Mouse (Mus musculus) inflammation-experienced regulatory T-cells, adult 6 months (primary cell): ENCODE measurements around the gene Tesc. TPM values are rescaled to one million over a fixed set of nuclear protein-coding genes. Genes with fewer than 3 reads are reported as not detected.
A peak's percentile ranks its signal among the peaks of the same experiment; 100 is the strongest.

Experiments used
- ATAC-seq: one replicate; pipeline ENCODE4 v1.8.0; 2017
- polyA plus RNA-seq, 3 experiments: library from polyadenylated mRNA; unstranded; fragments of 100-300 nt; shearing (Covaris generic); gene quantifications; one replicate each; pipeline ENCODE4 v1.2.1; 2017

Gene Tesc
- polyA plus RNA-seq, 3 experiments from 2014 or later, result 3.2 to 6.1 (median 5.5) TPM

DNA sequence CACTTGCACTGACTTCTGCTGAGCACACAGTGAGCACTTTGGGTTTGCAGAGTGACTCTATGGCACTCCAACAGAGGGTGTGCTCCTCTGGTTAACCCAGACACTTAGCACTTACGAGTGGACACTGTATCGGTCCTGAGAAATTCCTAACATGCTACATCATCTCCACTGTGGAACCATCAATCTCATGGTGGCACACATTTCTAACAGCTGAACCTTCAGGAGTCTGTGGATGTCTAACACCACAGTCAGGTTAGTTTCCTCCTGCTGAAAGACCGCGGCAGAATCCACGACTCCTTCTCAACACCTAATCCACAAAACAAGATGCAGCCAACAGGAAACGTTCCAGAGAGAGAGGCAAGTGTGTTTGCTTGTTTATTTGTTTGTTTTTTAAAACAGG lies 51.0 kb downstream of the Tesc start:
- ATAC-seq, result no peak

DNA sequence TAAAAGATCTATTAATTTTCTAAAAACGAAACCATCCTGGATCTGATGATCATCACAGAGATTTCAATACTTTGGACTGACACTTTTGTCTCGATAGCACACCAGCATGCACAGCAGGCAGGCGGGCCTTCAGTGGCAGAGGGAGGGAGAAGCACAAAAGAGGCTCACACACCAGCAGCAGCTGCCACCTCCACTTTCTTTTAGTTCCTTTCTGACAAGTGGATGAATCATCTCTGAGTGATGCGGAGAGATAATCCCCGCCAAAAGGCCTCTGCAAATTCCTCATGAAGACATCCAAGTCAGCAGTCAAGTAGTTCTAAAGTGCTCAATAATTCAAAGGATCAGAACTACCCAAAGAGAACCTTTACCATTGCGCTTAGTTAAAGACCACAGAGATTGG lies 51.8 kb downstream of the Tesc start:
- ATAC-seq, result no peak

DNA sequence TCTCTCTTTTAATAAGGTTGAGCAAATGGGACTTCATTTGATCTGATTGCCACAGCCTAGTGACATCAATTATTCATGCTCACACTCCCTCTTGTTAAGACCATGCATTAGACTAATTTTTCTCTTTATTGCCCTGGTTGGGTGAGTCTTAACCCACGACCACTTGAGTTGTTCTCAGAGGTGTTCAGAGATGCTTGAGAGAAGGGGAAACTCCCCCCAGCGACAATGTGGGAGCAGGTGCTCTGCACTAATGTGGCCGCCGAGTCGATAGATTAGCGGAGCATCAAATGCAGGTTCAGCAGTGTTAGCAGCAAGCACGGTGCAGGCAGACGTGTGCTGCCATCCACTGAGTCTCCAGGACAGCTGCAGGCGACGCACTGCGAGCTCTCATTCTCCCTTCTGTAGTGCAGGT lies 52.3 kb downstream of the Tesc start:
- ATAC-seq, result no peak

DNA sequence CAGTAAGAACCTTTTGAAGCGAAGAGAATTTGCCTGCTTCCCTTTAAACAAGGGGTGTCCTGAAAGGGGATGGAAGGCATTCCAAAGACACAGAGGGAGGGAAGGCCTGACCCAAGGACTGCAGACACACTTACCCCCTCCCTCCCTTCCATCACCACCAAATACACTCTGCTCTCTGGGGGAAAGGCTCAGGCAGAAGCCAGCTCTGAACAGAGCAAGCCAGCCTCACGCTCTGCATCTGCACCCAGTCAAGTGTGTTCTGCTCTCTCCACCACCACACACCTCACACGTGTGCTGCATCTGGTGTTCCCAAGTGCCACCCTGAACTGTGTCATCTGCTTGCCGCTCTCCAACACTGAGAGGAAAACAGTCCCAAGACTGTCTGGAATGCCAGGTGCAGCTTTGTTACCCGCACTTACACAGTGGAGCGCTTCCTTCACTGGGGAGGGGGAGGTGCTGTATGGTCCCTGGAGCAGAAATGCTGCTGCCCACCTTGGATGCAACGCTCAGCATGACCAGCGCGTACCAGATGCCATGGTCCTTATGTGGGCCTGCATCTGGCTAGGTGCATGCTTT lies 53.9 kb downstream of the Tesc start:
- no peak for ATAC-seq

DNA sequence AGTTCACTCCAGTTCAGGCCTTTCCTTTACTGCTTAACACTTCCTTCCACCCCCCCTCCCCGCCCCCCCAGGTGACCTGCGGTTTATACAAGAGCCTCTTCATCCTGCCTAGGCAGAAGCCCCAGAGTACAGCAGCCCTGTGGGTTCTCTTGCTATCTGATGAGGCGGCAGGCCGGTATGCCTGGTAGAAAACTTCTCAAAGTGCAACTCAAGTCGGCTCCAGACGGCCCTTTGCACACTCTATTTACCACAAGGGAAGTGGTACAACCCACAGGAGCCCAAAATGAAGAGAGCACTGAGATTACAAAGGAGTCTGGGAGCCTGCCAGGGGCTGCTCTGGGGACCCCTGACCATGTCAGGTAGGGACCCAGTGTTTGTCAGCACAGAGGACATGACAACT lies 54.5 kb downstream of the Tesc start:
- peak; percentile 94 for ATAC-seq

DNA sequence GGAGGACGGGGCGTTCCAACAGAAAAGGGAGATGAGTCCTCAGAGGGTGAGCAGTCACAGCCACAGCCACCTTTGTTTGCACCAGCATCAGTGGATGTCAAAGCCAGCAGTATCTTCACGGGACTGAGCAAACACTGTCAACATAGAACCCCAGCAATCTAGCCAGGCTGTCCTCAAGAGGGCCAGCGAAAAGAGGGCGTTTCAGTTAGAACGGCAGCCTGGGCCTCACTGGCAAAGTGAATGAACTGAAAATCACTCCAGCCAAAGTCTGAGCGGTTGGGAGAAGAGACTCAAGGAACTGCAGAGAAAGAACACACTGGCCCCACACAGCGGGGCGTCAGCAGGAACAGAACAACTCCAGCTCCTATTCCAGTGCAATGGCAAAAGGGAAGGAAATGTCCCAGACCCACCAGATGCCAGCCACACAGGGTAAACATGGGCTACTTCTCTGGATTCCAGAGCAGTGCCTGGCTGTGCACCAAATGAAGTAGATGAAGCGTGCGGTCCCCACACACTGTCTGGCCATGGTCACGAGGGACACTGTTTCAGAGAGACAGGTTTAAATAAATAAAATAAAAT lies 55.6 kb downstream of the Tesc start:
- ATAC-seq, result no peak

DNA sequence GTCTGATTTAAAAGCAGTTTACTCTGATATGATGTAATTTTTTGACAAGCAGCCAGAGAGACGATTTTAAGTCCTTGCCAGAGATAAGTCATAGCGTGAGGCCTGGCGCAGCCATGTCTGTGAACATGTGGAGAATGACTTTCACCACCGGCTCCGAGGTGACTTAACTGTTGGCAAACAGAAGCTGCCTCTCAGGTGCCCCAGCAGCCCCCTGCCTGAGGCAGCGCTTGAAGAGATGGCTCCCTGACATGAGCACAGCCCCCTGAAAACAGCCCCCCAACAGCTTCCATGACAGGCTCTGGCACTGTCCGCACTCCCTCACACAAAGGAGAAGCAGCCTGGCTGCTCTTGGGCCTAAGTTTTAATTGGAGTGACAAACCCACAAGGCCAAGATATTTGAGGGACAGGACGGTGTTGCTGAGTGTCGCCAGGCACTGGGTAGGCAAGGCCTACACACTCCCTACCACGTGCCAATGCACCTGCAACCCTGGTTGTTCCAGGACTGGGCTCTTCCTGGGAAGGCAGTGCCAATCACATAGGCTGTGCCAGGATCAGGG lies 56.7 kb downstream of the Tesc start:
- no peak for ATAC-seq

DNA sequence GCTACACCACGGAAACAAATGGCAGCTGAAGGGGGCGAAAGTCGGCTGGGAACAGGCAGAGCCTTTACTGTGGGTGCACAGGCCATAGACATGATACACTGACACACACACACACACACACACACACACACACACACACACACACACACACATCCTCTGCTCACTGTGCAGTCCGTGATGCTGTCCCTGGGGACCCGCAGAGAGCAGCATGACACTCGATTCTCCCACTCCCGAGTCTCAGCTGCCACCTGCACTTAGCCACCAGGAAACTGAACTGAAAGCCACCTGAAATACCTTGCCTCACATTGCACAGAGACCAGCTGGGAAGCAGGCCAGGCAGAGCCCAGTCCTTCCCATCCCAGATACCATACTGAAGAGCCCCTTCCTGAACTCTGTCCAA lies 57.8 kb downstream of the Tesc start:
- no peak for ATAC-seq

DNA sequence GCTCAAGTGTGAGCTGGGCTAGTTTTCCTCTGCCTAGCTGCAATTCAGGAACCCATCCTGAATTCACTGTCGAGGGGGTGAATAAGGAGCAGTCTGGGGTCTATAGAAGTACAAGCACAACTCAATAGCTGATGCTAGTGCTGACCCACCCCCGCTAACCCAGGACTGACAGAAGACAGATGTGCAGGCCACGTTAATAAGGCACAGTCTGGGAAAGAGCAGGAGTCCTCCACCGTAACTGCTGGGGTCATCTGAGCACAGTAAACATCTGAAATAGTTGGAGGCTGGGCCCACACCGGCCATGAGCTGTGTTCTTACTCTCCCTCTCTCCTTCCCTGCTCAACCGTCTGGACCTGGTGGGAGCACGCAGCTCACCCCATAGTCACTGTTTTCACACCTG lies 59.4 kb downstream of the Tesc start:
- no peak for ATAC-seq

DNA sequence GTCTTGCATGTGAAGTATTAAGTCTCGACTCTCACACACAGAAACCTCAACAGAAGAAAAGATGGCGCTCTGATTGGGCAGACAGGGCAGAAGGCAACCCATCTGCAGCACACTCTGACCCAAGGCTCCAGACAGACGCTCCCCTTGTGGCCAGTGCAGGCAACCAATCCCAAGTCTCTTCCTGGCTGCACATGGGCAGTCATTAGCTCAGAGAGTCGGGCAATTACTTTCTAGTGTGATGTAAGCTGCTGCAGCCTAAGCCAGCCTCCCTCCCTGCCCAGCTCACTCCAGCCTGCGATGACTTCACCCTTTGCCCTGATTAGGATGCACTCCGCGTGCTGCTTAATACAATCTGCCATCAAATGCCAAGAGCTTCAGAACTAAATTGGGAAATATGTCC lies 61.6 kb downstream of the Tesc start:
- no peak for ATAC-seq

DNA sequence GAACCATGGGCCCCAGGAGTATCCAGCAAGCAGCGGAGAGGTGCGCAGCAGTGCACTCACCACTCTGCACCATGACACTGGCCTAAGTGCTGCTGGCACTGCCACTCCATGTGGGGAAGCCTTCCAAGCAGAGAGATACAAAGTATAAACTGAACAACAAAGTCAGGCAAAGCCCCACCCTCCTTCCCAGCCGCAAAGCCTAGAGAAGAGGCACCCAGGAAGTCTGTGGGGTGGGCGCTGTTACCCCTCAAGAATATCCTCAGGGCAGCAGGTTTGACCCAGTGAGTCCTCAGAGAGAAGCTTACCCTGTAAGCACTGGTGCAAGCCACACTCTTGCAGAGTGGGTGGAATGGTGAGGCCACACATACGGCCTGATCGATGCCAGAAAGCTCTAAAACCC lies 62.6 kb downstream of the Tesc start:
- no peak for ATAC-seq

DNA sequence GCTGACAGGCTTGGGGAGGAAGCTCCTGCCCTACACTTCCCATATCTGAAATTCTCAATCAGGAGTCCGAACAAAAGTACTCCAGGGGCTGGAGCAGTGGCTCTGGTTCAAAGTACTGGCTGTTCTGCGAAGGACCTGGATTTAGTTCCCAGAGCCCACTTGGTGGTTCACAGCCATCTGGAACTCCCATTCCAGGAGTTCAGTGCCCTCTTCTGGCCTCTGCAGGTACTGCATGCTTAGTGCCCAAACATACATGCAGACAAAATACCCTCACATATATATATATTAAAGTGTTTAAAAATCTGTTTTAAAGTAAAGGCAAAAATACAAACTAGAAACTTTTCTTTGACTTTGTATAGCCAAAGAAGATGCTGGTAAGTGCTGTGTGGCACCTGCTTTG lies 63.3 kb downstream of the Tesc start:
- no peak for ATAC-seq

DNA sequence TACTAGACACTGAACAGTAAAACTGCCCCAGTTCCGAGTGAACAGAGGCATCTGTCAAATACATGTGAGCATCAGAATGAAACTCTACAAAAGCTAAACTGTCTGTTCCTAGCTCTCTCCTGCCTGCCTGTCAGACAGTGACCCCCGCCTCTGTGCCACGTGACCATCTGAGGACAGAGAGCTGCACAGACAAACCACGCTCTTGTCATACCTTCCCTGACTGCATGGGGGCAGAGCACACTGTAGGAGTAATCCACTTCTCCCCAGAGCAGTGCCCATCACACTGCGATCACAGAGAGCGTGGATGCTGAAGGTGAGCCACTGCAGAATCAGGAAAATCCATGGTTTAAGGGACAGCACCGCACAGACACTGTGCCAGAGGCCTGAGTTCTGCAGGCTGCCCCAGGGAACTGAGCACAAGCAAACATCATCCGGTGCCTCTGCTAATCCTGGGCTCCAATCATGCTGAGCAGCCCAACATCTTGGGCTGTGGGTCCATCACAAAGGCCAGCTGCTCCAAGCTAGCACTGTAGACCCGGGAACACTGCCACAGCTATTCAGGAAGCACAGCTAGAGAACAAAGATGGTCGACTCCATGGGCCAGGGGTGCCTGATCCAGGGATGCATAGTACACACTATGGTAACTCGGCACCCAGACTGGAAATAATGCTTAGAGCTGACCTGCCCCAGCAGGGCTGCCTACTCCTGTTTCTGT lies 65.9 kb downstream of the Tesc start:
- no peak for ATAC-seq

DNA sequence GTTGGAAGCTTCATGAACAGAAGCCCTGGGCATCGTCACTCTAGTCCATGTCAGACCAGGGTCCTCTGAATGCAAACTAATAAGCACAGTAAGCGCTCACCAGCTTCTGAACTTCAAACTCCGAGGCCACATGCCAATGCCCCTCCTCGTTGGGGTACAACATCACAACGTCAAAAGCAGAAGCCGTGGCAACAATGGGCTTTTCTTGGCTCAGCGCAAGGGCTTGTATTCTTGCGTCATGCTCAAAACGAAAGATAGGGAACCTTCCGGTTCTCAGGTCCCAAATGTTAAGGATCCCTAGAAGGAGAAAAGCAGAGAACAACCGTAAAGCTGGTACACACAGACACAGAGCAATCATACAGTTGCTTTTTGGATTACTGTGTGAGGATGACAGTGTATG lies 67.9 kb downstream of the Tesc start:
- ATAC-seq, result no peak

DNA sequence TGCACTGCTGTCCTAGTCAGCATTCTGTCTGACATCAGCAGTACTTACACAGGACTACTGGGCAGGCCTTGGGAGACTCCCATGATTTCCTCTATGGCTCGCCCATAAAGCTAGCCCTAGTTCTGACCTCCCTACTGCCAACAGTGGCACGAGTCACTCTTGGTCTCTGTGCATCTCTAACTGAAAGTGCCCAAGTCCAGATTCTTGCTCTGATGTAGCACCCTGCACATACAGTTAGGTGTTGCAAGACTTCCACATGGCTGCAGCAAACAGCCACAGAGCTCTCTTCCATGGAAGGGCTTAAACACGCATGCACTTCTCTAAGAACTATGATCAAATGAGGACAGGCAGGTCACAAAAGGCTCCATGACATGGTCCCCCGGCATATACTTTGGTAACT lies 68.3 kb downstream of the Tesc start:
- no peak for ATAC-seq

DNA sequence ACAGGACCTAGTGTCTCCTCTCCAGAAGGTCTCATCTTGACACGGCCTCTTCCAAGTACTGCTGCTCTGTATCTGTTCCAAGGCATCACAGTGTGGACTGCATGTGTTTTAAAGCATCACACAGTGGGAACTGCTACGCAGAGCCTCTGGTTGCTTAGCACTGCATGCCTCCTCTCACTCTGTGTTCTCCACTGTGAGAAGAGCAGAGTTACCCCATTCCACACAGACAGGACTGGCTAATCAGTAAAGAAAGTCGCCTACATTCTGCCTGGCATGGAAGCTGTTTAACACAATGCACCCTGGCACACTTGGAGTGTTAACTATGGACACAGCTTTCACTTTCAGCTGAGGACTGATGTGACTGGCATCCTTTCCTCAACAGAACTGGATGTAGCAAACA lies 68.8 kb downstream of the Tesc start:
- no peak for ATAC-seq

DNA sequence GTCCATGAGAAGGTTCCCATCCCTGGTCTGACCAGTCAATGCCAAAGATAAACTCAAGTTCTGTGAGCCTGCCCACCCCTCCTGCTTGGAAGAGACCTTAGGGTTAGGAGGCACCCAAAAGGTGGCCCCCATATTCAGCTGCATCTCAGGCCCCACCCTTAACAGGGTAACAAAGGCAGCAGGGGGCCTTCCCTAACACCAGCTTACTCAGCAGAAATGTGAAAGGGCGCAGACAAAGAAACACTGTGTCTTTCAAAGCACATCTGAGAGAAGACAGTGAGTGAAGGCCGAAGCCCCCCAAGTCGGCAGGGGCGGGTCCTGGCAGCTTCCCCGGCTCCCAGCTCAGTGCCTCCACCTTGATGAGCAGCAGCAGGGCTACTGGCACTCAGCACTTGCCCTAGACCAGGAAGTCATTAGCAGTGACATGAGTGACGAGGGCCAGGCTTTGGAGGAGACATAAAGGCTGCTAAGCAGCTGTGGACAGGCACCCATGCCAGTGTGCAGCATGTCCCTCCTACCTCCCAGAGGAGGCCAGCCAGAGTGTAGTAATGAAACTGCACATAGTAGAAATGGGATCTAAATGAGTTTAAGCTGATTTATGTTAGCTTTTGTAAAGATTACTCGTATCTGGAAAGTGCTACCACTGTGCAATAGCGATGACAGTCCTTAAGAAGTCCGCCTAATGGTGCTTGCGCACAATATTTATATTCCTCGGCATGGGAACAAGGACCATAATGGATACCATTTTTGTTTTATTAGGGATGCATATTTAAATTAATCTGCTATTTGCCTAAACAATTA lies 71.7 kb downstream of the Tesc start:
- no peak for ATAC-seq

DNA sequence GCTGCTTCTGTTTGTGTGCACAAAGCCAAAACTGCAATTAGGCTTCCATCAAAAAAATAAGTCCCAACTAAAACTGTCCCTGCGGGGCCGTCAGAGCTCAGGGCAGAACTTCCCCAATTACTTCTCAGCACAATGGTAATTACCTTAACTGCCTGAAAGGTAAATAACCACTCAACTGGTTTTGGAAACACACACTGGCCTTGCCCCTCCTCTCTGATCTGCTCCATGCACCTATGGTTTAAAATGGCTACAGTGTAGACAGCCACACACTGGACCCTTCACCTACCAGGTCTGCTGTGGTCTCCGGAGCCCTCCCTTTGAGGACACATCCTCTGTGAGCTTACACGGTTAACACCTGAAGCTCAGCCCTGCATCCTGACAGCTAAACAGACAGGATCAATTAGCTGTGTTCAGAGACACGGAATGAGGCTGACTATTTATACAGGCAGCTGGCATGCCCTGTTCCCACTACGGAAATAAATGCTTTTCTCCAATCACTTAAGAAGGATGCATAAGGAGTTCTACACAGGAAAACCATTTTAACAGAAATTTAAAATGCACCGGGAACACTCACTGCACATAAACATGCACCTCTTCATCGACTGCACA lies 72.4 kb downstream of the Tesc start:
- ATAC-seq, result no peak

DNA sequence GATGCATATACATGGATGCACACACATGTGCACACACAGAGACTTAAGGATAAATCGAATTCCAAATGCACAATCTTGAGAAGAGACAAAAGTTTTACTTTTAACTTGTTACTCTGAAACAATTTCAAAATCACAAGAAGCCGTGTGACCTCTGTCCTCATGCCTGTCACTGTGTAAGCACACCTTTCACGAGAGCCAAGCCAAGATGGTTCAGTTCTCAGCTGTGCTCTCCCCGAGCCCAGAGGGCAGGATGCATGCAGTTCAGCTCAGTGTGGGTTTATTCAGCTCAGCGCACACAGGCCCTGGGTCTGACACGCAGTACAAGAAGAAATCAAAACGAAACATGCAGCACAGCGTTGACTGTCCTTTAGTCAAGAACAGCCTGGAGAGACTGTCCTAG lies 78.0 kb downstream of the Tesc start:
- ATAC-seq, result no peak

DNA sequence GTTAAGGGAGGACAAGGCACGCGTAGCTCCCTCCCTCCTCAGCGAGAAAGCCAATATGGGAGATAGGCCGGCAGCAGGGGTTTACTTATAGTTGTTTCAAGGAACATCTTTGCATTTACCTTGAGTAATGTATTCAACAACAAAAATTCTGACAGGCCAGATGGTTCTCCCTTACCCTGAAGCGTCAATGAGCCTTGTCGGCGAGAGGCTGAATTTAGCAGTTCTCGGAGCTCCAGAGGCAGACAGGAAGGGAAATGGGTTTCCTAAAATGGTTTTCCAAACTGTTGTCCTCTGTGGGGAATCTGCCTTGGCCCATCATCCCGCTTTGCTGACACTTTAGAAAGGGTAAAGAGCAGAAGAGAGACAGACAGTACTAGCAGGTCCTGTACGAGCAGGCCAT lies 79.1 kb downstream of the Tesc start:
- ATAC-seq, result no peak

DNA sequence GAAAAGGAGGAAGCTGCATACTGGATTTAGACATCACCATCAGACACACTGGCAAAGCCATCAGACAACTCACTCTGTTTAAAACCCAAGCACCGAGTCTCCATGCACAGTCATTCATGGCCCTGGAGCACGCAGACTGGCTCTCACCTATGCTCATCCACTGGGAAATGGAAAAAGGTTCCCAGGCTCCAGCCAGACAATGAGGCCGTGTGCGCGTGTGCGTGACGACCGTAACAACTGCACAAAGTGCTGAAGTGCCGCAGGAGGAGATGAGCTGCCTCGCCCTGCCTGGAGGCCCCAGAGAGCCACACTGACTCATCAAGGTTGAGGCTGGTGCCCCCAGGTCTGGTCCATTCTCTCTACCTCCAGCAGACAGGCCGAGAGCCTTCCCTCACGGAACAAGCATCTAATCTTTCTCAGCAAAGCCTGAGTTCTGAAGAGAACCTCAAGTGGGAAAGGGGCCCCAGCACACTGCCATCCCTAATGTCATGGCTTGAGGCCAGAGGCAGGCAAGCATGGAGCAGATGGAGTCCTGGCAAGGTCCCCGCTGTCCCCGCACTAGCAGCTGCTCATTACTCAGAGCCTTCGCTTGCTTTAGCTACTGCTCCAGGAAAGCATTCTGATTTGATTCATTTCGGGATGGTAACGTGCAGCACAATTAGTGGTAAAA lies 80.7 kb downstream of the Tesc start:
- ATAC-seq, result no peak

DNA sequence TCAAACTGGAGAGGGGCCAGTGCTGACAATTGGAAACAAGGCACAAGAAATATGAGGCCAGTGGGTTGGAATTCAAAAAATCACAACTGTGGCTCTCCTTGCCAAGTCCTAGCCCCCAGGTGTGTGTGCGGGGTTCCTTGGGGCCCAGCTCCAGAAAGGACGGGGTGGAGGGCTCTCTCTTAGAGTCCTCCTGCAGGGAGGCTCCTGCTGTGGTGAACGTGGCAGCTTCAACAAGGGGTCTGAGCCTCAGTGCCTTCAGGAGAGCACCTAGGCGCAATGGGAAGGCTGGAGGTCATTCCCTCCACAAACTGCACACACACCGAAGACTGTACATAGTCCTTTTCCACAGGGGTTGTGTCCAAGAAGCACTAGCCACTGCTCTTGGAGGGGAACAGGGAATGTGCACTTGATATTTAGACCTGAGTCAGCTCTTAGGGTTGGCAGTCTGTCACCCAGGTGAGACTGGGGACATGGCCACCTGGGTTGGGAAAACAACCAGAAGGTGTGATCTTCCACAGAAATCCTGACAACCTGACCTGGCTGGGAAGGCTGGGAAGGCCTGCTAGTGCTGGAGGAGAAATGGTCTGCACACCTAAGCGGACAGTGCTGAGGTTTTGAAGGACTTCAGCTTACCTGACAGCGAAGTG lies 81.4 kb downstream of the Tesc start:
- no peak for ATAC-seq
